Mouse (Mus musculus) adrenal gland, adult 18-20 months (tissue): Measurements from ENCODE around the gene Rundc3b. TPM values are rescaled to one million over a fixed set of nuclear protein-coding genes. Genes with fewer than 3 reads are reported as not detected.

Experiments
- DNase-seq, 2 experiments: peaks; one replicate each; pipeline ENCODE4 v3.0.0; 2021 to 2022; ENCODE audit warnings: low spot score in 2 of 2
- long read RNA-seq, 2 experiments: library from polyadenylated mRNA; stranded (forward); transcript quantifications; one replicate each; pipeline ENCODE4 v2.0.0; 2021
- total RNA-seq, 2 experiments: library from RNA; stranded (reverse); gene quantifications; 1 replicate in 1 of 2; 2 replicates in 1 of 2; pipeline ENCODE4 v1.2.3; 2021

The Rundc3b gene
- total RNA-seq = 1 to 10 TPM; 3.7 to 4.1 TPM
- long read RNA-seq, experiment 1, partial matches to known transcripts = 0 of 1 reads
- long read RNA-seq, experiment 1, other reads (novel, unspliced or antisense) = 1 of 1 reads
- long read RNA-seq, experiment 2, transcript Rundc3b-201 (10 exons, 3,677 nt) = major isoform, 5 of 8 reads
- long read RNA-seq, experiment 2, partial matches to known transcripts = 0 of 8 reads
- long read RNA-seq, experiment 2, other reads (novel, unspliced or antisense) = 3 of 8 reads

DNA sequence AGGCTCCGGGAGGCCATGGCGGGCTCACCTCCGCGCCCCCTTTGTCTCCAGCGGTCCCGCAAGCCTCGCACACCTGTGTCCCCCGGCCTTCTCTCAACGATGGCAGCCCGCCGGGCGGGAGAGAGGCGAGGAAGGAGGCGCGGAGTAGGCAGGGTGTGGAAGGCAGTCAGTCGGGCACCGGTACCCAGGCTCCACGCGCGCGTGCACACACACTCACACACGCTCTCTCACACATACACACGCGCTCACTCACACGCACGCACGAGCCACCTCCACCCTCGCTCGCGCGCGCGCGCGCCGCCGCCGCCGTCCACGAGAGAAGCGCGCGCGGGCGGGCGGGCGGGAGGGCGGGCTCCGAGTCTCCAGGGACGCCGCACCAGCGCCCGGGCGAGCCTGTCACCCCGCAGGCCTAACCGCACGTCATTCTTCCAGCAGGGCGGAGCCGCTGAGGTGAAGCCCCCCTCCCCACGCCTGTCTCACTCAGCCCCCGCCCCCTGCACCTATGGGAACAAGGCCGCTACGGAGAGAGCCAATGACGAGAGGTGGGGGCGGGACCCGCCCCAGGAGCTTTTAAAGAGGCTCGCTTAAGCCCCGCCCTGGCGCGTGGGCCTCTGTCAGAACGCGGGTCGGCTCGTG, at the start of gene Rundc3b:
Gene Rundc3b, minus strand, starts transcription at position 357 of the 636 bp plus-strand sequence.
- peak; percentile 83 to 85 for DNase-seq

DNA sequence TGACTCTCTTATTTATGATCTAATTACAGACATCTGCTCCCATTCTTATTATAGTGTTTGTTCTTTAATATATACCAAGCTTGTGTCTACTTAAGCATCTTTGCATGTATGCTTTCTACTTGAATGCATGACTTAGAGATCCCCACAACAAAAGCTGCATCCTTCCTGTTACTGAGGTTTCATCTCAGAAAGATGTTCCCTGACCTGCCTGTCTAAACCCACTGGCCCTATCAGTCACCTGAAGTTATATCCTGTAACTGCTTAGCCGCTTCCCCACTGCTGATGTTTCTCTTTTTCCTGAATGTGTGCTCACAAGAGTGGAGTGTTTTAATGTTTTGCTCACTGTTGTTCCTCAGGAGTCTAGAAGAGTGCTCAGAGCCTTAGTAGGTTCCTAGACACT, 46.9 kb upstream of the Rundc3b start:
- no peak for DNase-seq

DNA sequence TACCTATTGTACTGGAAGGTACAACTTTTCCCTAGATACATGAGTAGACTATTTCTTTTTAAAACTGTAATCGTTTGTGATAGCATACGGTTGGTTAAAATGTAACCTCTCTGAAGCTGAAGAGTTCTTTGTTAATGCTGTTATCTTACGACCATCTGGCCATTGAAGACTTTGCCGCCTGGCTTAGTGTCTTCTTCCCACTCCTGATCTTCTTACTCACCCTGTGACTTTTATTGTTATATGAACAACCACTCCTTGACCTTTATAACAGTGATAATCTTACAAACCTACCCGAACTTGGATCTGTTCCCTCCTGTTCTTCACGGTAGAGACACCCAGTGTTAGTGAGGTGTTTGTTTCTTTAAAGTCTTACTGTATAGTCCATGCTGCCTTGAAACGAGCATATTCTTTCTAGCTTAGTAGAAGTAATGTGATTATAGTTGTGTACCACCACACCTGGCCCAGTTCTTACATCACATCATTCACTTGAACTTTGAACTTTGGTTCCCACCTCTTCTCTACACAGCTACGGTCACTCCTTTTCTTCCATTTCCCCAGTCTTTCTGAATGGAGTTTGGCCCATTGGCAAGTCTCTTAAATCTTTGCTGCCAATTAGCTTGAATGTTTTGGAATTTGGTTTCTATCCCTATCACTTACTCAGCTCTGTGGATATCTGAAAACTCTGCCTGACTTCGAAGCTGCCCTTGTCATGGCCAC, 45.2 kb upstream of the Rundc3b start:
- no peak for DNase-seq

DNA sequence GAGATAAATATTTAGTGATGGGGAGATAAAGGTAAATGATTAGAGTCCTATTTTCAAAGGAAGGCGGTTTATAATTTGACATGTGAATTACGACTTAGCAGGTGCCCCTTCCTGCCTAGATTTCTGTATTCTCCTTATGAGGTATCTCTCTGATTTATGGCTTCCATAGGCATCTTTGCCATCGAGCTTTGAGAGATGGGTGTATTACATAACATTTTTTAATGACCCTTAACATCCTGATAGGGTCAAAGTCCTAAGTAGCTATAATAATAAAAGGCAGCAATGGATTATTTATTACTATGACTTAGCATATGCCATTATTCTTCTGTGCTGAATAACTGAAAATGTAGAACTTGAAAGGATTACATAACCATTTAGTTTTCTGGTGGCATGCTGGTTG, 41.9 kb upstream of the Rundc3b start:
- no peak for DNase-seq

DNA sequence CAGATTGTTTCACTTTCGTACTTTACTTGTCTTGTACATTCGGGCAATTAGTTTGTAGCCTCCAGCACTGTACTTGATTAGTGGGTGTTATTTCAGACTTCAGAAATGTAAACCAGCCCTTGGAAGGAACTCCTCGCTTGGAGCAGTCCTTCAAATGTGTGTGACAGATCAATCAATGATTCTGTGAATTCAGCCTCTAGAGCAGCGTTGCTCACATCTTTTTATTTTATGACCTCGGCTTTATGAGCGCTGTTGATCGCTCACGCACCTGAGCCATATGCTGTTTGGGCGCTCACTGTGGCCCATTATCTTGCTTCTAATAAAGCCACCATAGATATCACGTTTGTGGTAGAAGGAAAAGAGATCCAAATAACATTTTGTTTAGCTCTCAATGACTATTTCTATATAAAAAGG, 38.0 kb upstream of the Rundc3b start:
- DNase-seq = no peak

DNA sequence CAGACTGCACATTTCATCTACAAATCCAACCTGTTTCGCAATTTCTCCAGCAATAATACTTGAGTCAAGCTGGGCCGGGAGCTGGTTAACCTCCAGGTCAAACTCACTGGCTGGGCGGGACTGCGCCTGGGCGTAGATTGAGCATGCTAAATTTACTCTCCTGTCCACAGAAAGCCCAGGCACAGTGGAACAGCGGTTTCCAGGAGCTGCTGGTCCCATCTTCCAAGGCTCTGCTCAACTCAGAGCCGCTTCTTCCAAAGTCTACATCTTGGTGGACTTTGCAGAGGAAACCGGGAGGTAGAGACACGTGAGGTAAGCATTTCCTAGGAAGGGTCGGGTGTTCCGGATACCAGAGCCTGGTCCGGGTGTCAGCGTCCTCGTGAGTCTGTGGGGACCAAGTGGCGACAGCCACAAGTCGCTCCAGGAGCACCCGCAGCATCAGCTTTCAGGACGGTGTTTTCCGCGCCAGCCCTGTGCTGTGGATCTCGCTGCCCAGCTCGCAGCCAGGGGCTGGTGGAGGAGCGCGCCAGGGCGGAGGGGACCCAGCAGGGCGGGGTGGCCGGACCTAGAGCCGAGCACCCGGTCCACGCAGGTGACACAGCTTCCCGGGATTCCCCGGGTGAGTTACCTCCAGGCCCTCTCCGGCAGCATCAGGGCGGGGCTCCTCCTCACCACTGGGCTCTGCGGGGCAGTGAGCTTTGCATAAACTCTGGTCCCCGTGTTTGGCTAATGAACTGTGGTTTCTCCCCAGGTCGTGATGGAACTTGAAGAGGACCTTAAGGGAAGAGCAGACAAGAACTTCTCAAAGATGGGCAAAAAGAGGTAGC, 37.4 kb upstream of the Rundc3b start, which contains the start of gene Abcb1a:
Gene Abcb1a, plus strand, starts transcription at position 167 of the 827 bp plus-strand sequence.
- peak; percentile 38 to 60 for DNase-seq

DNA sequence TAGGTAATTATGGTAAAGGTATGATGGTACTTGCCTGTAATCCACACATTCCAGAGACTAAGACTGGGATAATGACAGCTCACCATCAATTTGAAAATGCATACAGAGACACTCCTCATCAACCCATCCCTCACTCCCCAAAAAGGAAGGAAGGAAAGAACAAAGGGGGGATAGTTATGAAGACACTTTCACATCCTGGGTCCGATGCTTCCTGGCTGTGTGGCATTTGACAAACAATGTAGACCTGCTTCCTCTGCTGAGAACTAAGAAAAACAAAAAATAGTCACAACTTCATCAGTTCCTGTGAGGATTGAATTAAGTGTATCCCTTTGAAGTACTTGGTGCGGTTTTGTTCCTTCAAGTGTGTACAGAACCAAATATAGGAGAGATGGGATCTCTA, 29.3 kb upstream of the Rundc3b start:
- no peak for DNase-seq

DNA sequence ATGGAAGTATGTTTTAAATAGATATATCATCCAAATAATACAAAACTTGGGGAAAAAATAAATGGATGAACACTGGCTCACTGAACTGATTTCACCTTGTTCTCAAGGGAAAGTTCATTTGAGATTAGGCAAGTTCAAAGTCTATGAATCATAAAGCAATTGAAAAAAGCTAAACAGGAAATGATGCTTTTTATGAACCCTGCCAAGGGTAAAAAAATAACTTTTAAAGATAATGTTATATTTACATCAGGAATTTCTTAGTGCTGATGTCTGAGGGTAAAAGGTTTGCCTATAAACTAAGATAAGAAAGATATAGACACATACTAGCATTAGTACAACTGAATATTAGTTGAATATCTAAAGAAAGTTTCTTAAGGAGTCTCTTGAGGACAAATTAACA, 26.0 kb upstream of the Rundc3b start:
- no peak for DNase-seq

DNA sequence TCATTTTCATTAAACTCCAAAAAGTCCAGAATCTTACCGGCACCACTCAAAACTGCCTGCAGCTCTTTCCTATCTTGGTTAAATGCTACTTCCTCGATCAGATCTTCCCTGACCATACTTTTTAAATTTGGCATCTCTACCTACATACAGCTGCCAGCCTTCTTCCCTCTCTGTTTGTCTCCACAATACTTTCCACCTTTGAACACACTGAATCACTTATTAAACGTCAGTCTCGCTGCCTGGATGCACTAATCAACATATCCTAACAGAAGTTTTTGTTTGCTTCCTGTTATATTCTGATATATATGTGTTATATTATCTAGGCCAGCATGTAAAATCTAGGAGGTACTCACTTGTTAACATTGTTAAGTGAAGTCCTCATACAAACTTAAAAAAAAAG, 25.5 kb upstream of the Rundc3b start:
- no peak for DNase-seq

DNA sequence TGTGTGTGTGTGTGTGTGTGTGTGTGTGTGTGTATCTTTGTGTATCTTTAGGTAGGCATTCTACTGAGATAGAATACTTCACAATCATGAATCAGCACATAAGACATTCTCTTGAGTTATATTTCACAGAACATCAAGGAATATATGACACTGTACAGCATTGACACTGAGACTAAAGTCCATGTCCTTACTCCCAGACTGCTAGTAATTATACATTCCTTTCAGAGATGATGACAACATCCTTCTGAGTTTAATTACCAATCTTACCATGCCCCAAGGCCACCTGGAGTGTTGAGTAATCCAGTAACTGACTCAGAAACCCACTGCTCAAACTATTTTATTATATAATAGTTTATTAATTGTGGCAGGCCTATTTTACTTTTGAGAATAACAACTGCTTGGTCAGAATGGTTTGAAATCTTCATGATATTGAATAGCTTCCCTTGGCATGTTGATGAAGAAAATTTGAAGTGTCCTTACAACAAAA, 11.8 kb upstream of the Rundc3b start:
- DNase-seq = peak in 1 of 2 experiments; percentile 20

DNA sequence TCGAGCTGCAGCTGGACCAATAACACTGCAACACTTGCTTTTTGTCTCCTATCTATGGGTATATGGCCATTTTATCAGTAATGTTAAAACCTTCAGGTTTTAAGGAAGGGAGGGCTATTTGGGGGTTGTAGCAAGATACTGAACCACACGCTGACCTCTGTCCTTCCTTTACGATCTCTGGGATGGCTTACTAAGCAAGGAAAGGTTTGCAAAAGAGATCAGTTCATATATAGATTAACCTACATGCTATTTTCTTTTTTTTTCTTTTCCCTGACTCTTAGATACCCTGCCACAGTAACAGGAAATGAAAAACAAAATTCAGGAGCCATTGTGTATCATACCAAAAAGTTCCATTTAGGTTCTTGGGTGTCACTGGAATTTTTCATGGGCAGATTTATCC, 10.1 kb upstream of the Rundc3b start:
- no peak for DNase-seq

DNA sequence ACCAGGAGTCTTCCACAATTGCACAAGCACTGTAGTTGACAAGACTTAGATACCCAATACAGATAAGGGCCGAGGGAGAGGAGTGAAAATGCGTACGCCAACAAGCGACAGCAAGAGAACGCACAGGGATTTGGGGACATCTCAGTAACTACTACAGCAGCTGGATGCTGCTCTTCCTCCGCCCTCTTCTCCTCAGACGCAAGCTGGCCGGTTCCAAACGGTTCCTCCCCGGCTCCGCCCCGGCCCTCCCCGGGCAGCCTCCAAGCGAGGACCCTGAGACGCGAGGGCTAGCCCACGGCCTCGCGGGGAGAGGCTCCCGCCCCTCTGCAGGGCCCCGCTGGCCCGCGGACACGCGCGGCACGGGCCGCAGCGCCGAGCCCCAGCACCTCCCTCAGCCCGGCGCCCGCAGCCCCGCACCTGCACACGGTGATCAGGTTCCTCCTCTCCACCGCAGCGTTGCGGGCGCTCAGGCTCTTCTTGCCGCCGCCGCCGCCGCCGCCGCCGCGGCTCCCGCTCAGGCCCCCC, 619 bp downstream of the Rundc3b start:
- peak; percentile 58 to 59 for DNase-seq

DNA sequence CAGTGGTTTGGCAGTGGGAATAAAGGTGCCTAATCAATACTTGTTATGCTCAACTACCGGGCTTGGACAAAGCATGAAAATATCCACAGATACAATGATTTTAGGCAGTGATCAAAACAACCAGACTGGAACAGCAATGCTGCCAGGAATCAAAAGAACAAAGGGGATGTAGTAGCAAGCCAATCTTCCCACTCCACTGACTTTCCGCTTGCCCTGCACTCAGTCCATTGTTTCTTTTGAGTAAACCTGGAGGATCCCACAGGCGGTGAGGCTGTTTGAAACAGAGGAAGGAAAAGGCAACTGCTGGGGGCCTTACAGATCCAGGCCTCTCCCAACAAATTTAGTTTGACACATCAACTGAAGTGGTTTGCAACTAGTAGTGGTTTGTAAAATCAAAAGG, 51.6 kb downstream of the Rundc3b start:
- DNase-seq = no peak

DNA sequence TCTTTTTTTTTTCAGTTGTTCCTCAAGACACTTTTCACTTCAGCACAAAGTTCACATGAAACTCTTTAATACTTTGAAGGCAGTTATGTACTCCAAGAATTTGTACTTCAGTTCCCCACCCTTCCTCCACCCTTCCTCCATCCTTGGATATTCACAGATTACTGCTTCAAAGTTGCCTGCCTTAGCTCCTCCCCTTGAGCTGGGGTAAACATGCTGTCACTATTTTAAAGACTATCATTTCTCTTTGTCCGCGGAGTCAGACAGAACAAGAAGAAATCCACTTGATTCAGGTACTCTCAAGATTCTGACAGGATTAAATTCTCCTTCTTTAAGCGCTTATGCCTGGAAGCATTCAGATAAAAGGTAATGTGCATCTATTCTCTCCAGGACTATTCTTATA, 55.9 kb downstream of the Rundc3b start:
- DNase-seq = no peak

DNA sequence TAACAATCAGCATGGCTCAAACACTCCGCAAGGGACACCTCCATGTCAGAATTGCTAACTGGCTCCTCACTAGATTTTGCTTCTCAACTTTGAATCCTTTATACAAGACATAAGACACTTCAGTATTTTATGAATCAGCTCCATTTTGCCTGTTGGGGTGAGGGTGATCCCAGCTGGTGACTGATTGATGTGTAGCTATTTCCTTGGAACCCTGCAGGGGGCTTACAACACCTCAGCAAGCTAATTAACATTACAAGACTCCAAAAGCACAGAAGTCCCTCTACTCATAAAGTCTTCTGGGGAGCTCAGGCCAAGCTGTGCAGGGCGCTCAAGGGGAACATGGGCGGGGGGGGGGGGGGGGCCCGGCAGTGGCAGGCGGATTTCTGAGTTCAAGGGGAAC, 78.2 kb downstream of the Rundc3b start:
- DNase-seq = no peak

DNA sequence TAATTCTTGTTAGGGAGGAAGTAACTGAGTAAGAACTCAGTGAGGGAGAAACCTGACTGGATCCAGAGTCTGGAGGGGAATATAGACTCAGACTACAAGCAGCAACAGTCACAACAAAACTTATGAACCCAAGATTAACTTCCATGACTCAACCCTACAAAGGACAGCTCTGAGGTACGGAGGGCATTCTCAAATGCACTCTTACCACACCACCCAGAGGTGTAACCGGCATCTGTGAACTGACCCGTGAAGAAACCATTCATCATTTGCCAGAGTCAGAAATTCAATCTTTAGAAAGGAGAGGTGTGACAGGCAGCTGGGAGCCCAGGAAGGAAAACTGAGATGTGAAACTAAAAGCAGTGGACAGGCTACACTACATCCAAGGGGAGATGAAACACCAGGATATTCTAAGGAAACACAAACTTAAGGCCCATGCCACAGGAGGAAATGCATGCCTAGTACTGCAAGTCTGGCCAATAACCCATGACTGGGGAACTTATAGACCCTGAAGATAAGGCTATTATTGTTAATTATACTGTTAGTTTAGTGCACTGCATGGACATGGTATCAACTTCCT, 80.0 kb downstream of the Rundc3b start:
- DNase-seq = no peak

DNA sequence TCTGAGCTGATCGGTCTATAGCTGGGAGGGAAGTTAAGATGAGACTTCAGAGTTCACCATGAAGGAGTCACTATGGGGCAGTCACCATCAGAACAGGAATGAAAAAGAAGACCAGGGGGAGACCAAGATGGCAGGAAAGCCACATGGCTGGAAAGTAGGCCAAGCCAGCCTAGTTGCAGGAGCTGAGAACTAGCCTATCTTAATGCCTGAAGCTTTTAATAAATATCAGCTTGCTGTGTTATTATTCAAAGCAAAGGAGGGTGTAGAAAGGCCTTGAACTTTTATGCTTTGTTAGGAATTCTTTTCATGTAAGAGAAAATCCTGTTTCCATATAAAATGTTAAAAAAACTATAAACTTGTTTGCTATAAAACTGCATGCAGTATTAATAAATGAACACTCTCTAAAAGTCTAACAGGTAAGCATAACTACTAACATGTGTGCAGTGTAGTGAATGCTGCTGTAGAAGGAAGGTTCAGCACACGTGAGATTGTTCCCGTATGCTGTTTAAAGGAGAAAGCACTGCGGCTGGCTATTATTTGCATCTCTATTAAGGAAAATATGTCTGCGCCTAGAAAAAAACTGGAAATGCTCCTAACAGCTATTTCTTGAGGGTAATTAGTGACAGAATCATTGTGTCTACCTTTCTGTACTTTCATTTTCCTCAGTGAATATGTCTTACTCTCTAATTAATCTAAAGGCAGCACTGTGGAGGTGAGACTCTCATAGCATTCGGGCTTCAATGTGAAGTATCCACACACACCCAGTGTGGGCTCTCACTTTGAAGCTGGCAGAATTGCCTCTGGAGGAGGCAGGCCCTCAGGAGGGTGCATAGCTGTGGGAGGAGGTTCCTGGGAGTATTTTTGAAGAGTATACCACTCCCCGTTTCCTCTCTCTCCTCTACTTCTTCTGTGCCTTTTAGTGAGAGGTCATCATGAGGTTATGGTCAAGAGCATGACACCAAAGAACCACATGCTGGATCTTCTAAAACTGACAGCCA, 81.3 kb downstream of the Rundc3b start:
- no peak for DNase-seq

DNA sequence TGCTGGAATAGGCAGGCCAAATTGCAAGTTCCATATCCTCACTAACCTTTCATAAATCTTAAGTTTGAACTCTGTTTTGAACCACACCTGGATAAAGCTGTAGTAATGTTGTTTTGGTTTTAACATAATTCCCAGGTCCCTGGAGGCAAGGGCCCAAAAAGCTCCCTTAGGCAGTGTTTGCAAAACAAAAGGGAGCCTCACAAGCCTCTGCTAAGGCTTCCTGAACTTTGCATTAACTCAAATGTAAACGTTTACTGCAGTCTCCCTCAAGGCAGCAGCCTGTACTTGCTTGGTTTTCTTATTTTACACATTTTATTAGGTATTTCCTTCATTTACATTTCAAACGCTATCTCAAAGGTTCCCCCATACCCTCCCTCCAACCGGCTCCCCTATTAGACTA, 103.7 kb downstream of the Rundc3b start:
- DNase-seq = no peak

DNA sequence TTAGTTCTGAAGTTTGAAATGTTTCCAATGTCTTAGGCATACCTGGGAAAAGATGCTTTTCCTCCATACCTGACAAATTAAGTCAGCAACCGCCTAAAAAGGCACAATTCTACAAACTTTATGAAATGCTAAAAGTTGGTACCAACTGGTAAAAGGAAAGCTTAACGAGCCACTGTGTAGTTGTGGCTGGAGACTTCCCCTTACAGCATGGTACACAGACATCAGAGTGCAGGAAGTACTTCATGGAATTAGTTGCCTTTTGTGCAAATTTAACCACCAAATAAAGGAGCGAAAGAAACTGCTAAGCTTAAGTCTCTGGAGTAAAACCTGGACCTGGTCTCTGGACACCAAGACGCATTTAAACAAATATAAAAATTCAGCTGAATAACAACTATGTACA, 131.0 kb downstream of the Rundc3b start:
- no peak for DNase-seq
